Mouse (Mus musculus) embryonic fibroblast, embryonic 13.5 days (primary cell): ENCODE measurements around the gene Kdm4b. TPM values are rescaled to one million over a fixed set of nuclear protein-coding genes. Genes with fewer than 3 reads are reported as not detected.

Experiments used
- H3K27ac ChIP-seq: 2 replicates; pipeline ENCODE4 v1.5.1; 2012; ENCODE audit warnings: low read length, control low read depth, inconsistent platforms; ENCODE audit not compliant: insufficient read depth
- H3K4me1 ChIP-seq: 2 replicates; pipeline ENCODE4 v1.6.1; 2011; ENCODE audit warnings: low read length; ENCODE audit not compliant: control insufficient read depth, insufficient read depth
- H3K4me3 ChIP-seq: 2 replicates; pipeline ENCODE4 v1.5.1; 2011; ENCODE audit warnings: mild to moderate bottlenecking, control low read depth, low read length; ENCODE audit not compliant: insufficient read depth
- CTCF ChIP-seq: IDR thresholded peaks from 2 replicates; pipeline ENCODE4 v1.5.1; 2011; ENCODE audit warnings: mild to moderate bottlenecking, control low read depth, low read length, moderate library complexity, borderline replicate concordance; ENCODE audit not compliant: insufficient read depth
- POLR2A ChIP-seq: IDR thresholded peaks from 2 replicates; pipeline ENCODE4 v1.6.1; 2011; ENCODE audit warnings: low read depth, mild to moderate bottlenecking, control low read depth, low read length, moderate library complexity
- polyA plus RNA-seq: library from polyadenylated mRNA; stranded (reverse); fragments of >200 nt; gene quantifications from 2 replicates; pipeline ENCODE4 v1.2.4, GENCODE M21; 2011; ENCODE audit warnings: low read depth; ENCODE audit not compliant: missing spikeins, insufficient read length

The Kdm4b gene
- polyA plus RNA-seq, 1 experiment = 30.8 TPM

DNA sequence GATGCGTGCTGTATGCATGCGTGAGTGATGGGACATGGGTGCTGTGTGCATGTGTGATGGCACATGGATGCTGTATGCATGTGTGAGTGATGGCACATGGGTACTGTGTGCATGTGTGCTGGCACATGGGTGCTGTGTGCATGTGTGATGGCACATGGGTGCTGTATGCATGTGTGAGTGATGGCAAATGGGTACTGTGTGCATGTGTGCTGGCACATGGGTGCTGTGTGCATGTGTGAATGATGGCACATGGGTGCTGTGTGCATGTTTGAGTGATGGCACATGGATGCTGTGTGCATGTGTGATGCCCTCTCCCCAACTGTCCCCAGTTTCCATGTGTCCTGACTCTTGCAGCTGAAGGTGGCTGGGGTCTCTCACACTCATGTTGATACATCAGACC lies 94.2 kb downstream of the Kdm4b start:
- TF ChIP-seq CTCF (no peak), POLR2A (no peak)
- Histone ChIP-seq H3K4me3 (no peak overlapping the region), H3K27ac (no peak overlapping the region), H3K4me1 (no peaks in the 10 kb centered on the region)

GRCm38 (mm10) chr17:56424726-56425583 lies 99.1 kb downstream of the Kdm4b start:
- Histone ChIP-seq H3K4me1 (no peaks in the 10 kb centered on the region), H3K4me3 (peak overlapping the region; percentile 38), H3K27ac (no peak overlapping the region)
- no peak for TF ChIP-seq CTCF
- TF ChIP-seq POLR2A = no peak

DNA sequence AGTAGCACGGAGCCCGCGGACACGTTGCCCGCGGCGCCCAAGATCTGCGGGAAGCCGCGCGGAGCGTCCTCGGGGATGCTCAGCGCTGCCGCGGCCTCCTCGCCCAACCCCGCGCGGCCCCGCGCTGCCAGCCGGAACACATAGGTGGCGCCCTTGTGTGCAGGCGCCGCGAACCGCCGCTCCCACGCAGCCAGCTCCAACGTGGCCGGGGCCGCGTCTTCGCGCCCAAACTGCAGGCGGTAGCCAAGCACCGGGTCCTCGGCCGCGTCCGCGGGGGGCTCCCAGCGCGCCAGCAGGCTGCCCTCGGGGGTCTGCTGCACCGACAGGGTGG lies 99.7 kb downstream of the Kdm4b start:
- Histone ChIP-seq H3K27ac (no peak overlapping the region), H3K4me1 (no peaks in the 10 kb centered on the region), H3K4me3 (peak overlapping the region; percentile 38)
- TF ChIP-seq CTCF (peak; percentile 67), POLR2A (peak; percentile 23; the same call in 1 of the 2 replicates)

DNA sequence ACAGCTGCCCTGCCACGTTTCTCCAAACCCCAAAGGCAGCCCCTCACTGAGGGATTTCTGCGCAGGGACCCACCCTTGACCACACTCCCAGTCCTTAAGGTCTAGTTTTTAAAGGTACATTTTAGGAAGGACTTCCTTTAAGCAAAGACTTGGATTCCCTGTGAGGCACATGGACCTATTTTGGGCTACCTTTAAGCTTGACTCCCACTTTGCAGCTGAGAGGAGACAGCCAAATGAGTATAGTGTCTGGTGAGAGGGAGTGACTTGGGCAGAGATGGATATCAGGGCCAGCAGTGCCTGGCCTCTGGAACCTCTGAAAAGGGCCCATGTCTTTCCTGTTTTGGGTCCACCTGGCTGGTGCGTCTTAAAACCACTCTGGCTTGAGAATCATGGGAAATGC lies 100.1 kb downstream of the Kdm4b start:
- H3K4me3 ChIP-seq = no peak overlapping the region
- TF ChIP-seq CTCF (no peak), POLR2A (no peak)
- no peaks in the 10 kb centered on the region for H3K4me1 ChIP-seq
- no peak overlapping the region for H3K27ac ChIP-seq

- Histone ChIP-seq H3K27ac (no peak overlapping the region), H3K4me3 (no peak overlapping the region), H3K4me1 (no peaks in the 10 kb centered on the region)
- no peak for TF ChIP-seq CTCF
- no peak for TF ChIP-seq POLR2A
Measured at GRCm38 (mm10) chr17:56427857-56428256, 102.0 kb downstream of the Kdm4b start.

- TF ChIP-seq POLR2A = no peak
- TF ChIP-seq CTCF = no peak
- Histone ChIP-seq H3K4me3 (no peak overlapping the region), H3K4me1 (no peaks in the 10 kb centered on the region), H3K27ac (no peak overlapping the region)
Measured at GRCm38 (mm10) chr17:56431582-56431981, 105.7 kb downstream of the Kdm4b start.

- H3K4me1 ChIP-seq = no peaks in the 10 kb centered on the region
- H3K27ac ChIP-seq = no peak overlapping the region
- no peak overlapping the region for H3K4me3 ChIP-seq
- TF ChIP-seq CTCF (no peak), POLR2A (no peak)
Measured at GRCm38 (mm10) chr17:56439731-56440460, 114.0 kb downstream of the Kdm4b start.

- Histone ChIP-seq H3K4me3 (no peak overlapping the region), H3K27ac (no peak overlapping the region), H3K4me1 (no peaks in the 10 kb centered on the region)
- no peak for TF ChIP-seq POLR2A
- TF ChIP-seq CTCF = no peak
Measured at GRCm38 (mm10) chr17:56442316-56442715, 116.5 kb downstream of the Kdm4b start.

DNA sequence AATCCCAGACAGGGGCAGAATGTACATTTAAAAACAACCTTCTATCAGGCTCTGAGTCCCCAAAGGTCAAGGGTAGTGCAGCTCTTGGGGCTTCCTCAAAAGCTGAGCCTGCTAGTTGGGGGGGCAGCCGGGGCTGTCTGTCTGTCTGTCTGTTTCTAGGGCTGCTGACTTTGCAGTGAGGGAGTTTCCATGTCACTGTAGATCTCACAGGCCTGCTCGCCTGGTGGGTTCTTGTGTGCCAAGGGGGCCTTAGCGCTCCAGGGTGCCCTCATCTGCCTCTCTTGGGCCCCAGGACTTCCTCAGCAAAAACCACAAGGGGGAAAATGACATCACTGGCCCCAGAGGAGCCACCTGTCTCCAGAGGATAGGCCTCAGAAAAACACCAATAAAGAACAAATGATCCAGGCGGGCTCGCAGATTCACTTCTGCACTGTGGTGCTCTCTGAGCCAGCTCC lies 117.5 kb downstream of the Kdm4b start:
- H3K4me3 ChIP-seq = no peak overlapping the region
- no peaks in the 10 kb centered on the region for H3K4me1 ChIP-seq
- H3K27ac ChIP-seq = no peak overlapping the region
- TF ChIP-seq POLR2A (no peak), CTCF (no peak)

DNA sequence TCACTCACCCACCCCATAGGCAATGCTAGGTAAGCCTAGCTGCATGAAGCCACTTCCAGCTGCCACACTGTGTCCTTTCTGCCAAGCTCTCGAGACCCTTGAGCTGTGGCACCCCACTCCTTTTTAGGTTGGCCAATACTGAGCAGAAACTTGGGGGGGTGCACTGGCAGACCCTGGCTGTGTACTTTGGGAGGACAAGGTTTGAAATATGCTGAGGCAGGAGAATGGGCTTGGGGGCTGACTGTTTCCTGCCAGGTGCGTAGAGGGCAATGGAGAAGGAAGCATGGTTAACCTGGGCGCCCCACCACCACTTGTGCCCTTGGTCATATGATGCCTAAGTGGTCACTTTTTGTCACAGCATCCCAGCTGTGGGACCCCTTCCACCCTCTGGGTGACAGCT lies 118.9 kb downstream of the Kdm4b start:
- TF ChIP-seq POLR2A (no peak), CTCF (no peak)
- Histone ChIP-seq H3K4me3 (no peak overlapping the region), H3K4me1 (no peaks in the 10 kb centered on the region), H3K27ac (no peak overlapping the region)
